Mouse (Mus musculus) spleen, adult 2 months (tissue): Measurements from ENCODE around the gene Taf3. TPM values are rescaled to one million over a fixed set of nuclear protein-coding genes. Genes with fewer than 3 reads are reported as not detected.

Experiments
- DNase-seq, 2 experiments: peaks; one replicate each; pipeline versions ENCODE4 v3.0.0 to v3.0.0-alpha.2; 2012 to 2021; ENCODE audit warnings: low spot score in 2 of 2, low read depth in 1 of 2
- H3K27ac ChIP-seq: fragments of 200-500 bp; 2 replicates; pipeline ENCODE4 v1.5.1; 2012; ENCODE audit warnings: low read length, inconsistent platforms; ENCODE audit not compliant: insufficient read depth
- H3K27me3 ChIP-seq: fragments of 200-500 bp; 2 replicates; pipeline ENCODE4 v1.6.1; 2012; ENCODE audit warnings: mild to moderate bottlenecking, moderate library complexity, low read length, inconsistent platforms; ENCODE audit not compliant: control insufficient read depth, insufficient read depth
- H3K36me3 ChIP-seq: fragments of 200-500 bp; 2 replicates; pipeline ENCODE4 v1.6.1; 2012; ENCODE audit warnings: mild to moderate bottlenecking, low read length, inconsistent platforms; ENCODE audit not compliant: control insufficient read depth, insufficient read depth
- H3K4me1 ChIP-seq: fragments of 200-500 bp; 2 replicates; pipeline ENCODE4 v1.6.1; 2011; ENCODE audit warnings: inconsistent platforms; ENCODE audit not compliant: control insufficient read depth, insufficient read depth, insufficient read length
- H3K4me3 ChIP-seq: fragments of 200-500 bp; 2 replicates; pipeline ENCODE4 v1.5.1; 2011; ENCODE audit warnings: mild to moderate bottlenecking, inconsistent platforms; ENCODE audit not compliant: insufficient read depth, insufficient read length; ENCODE audit errors: extremely low read depth
- CTCF ChIP-seq: fragments of 200-500 bp; IDR thresholded peaks from 2 replicates; pipeline ENCODE4 v1.5.1; 2011; ENCODE audit warnings: mild to moderate bottlenecking, inconsistent platforms; ENCODE audit not compliant: insufficient read depth, insufficient read length, insufficient replicate concordance; ENCODE audit errors: extremely low read depth
- POLR2A ChIP-seq: fragments of 200-500 bp; IDR thresholded peaks from 2 replicates; pipeline ENCODE4 v1.6.1; 2011; ENCODE audit warnings: low read depth, low read length, inconsistent platforms
- WGBS: fragments of 180-500 bp; shearing (Covaris S2); methylation state at CpG from one replicate; pipeline ENCODE4 v1.1.7; 2018; 5-methylcytosine and 5-hydroxymethylcytosine counted together
- polyA plus RNA-seq: library from polyadenylated mRNA; depleted of rRNA; stranded (reverse); fragments of >200 nt; gene quantifications from 2 replicates; pipeline ENCODE4 v1.2.3, GENCODE M21; 2012

Taf3 gene
- polyA plus RNA-seq, 1 experiment: 8.2 TPM

DNA sequence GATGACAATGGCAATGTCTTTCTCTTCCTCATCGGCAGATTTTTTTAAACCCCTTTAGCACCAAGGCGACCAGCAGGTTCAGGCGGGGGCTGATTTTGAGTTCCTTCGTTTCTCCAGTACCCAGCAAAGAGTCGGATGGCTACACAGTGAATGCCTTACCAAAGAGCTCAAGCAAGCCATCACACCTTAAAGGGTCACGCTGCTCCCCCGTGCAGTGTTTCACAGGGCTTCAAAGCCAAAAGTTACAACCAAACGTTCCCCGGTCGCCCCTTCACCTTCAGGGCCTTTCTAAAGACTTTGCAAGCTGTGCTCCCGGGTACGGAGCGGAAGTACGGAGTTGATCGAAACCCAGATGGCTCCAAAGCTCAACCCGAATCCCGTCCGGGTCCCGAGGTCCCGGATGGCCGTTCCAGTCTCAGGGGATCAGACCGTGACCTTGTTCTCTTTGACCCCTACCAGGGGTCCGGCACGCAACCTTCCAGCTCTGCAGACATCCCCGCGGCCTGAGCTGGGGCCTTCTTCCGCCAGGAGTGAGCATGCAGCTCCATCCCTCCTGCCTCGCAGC, 31.4 kb upstream of the Taf3 start:
- Histone ChIP-seq H3K27ac (peak overlapping the region; percentile 87), H3K27me3 (no peaks in the 10 kb centered on the region), H3K4me1 (peaks cover 6% of the 10 kb centered on the region), H3K36me3 (no peaks in the 10 kb centered on the region), H3K4me3 (peak overlapping the region; percentile 81)
- TF ChIP-seq POLR2A (no peak), CTCF (no peak)
- peak in 1 of 2 experiments; percentile 23 for DNase-seq
- under 1% methylated on average over 28 of the region's 28 CpGs for WGBS

DNA sequence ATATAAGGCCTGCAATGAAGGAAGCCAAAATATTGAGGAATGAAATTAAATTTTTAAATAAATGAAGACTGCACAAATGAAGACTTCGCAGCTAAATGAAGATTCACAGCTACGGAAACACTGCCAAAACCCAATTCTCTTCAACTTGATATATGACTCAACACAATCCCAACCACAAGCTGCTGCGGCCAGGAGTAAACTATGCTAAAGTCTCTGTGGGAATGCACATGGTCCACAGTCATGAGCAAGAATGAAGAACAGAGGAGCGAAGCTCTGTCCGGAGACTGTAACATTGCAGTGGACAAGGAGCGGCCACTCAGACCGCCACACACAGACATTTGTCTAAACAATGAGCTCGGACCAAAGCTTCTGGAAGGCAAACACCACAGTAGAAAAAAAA, 28.3 kb upstream of the Taf3 start:
- H3K36me3 ChIP-seq: no peaks in the 10 kb centered on the region
- WGBS: 73% methylated on average over 8 of the region's 8 CpGs
- H3K4me3 ChIP-seq: no peak overlapping the region
- TF ChIP-seq POLR2A (no peak), CTCF (no peak)
- H3K27me3 ChIP-seq: no peaks in the 10 kb centered on the region
- peaks cover 3% of the 10 kb centered on the region for H3K4me1 ChIP-seq
- no peak for DNase-seq
- no peak overlapping the region for H3K27ac ChIP-seq

DNA sequence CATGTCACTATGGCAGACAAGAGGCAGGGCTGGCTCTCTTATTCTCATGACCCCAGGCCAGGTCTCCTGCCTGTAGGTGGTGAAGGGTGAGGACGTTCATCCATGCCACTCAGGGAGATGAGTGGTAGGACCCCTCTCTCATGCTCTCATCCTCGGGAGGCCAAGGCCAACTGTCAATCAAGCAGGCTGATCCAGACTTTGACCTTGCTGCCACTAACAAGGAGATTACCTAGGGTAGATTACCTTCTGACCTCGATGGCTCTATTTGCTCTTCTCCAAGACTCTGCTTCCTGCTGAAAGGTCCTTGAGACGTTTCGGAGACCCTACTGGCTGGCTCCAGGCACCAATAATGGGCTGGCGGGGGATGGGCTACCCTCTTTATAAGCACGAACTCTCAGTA, 26.1 kb upstream of the Taf3 start:
- 87% methylated on average over 7 of the region's 7 CpGs for WGBS
- H3K27ac ChIP-seq: no peak overlapping the region
- no peak overlapping the region for H3K4me3 ChIP-seq
- peaks cover 3% of the 10 kb centered on the region for H3K4me1 ChIP-seq
- TF ChIP-seq CTCF (no peak), POLR2A (no peak)
- no peak for DNase-seq
- no peaks in the 10 kb centered on the region; the same call in 1 of the 2 replicates for H3K36me3 ChIP-seq
- H3K27me3 ChIP-seq: no peaks in the 10 kb centered on the region

DNA sequence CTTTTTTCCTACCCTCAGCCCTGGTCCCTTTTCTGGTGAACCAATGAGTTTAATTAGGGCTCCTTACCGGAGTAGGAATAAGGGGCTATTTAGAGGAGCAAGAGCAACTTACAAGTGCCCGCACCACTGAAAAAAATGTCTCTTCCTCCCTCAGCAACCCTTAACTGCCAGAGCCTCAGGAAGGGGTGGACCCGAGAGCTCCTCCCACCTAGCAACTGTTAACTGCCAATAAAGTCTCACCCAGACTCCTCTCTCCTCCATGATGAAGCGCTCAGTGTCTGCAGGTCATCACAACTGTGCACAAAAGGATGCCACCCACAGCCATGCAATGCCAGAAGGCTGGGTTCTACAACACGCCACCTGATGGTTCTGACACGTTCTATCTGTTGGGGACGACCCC, 23.4 kb upstream of the Taf3 start:
- WGBS: 65% methylated on average over 7 of the region's 7 CpGs
- H3K36me3 ChIP-seq: peaks cover 13% of the 10 kb centered on the region

DNA sequence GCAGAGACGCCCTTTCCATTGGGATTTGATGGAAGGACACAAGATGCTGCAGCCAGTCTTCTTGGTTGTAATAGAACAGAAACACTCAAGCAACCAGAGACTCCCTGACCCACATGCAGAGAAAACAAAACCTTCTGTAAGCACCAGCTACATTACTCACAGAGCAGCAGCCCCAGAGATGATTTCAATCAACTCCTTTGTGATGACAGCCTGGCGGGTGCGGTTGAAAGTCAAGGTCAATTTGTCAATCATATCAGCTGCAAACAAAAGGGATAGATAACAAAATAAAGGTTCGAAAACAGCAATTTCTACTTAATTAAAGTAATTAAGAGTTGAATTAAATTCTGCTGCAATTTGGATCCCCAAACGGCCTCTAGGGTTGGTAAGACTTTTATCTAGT, 10.4 kb upstream of the Taf3 start:
- Histone ChIP-seq H3K27me3 (no peaks in the 10 kb centered on the region), H3K4me3 (no peak overlapping the region), H3K27ac (no peak overlapping the region), H3K4me1 (no peaks in the 10 kb centered on the region), H3K36me3 (peaks cover 49% of the 10 kb centered on the region)
- no peak for DNase-seq
- WGBS: 86% methylated on average over 5 of the region's 5 CpGs
- TF ChIP-seq POLR2A: no peak
- TF ChIP-seq CTCF: no peak

More for the DNA sequence above, 23.4 kb upstream of the Taf3 start:
- H3K27ac ChIP-seq: no peak overlapping the region
- H3K4me1 ChIP-seq: no peaks in the 10 kb centered on the region; the same call in 1 of the 2 replicates
- TF ChIP-seq POLR2A: no peak
- no peak for TF ChIP-seq CTCF
- no peak overlapping the region for H3K4me3 ChIP-seq
- no peak for DNase-seq
- H3K27me3 ChIP-seq: no peaks in the 10 kb centered on the region

DNA sequence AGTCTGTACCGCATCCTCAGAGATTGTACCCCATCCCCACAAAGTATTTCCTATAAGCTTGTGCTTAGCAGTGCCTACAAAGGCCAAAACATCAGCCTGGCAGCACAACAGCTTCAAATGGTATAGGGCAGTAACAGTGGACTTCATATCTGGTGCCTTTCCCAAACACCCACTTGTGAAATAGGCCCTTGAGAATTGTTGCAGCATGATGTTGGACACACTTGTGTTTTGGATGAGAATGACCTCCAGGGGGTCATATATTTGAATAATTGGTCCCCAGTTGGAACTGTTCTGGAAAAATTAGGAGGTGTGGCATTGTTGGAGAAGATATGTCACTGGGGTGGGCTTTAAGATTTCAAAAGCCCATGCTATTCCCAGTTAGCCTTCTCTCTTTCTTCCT, 3.6 kb upstream of the Taf3 start:
- H3K4me1 ChIP-seq: no peaks in the 10 kb centered on the region; the same call in 1 of the 2 replicates
- TF ChIP-seq POLR2A: no peak
- no peak for TF ChIP-seq CTCF
- WGBS: 93% methylated on average over 1 of the region's 1 CpGs
- H3K36me3 ChIP-seq: peaks cover 11% of the 10 kb centered on the region
- no peak overlapping the region for H3K27ac ChIP-seq
- no peaks in the 10 kb centered on the region for H3K27me3 ChIP-seq
- no peak overlapping the region for H3K4me3 ChIP-seq
- DNase-seq: no peak

- peaks cover 7% of the 10 kb centered on the region for H3K36me3 ChIP-seq
- TF ChIP-seq CTCF (no peak), POLR2A (no peak)
- H3K27me3 ChIP-seq: no peaks in the 10 kb centered on the region
- no peak overlapping the region for H3K27ac ChIP-seq
- no peak for DNase-seq
- H3K4me3 ChIP-seq: no peak overlapping the region
- H3K4me1 ChIP-seq: no peaks in the 10 kb centered on the region; the same call in 1 of the 2 replicates
- 94% methylated on average over 3 of the region's 3 CpGs for WGBS
Measured at GRCm38 (mm10) chr2:10050878-10051277, 2.5 kb upstream of the Taf3 start.
